ENCODE assay signal across 8 mouse cellular contexts in the genomic region with DNA sequence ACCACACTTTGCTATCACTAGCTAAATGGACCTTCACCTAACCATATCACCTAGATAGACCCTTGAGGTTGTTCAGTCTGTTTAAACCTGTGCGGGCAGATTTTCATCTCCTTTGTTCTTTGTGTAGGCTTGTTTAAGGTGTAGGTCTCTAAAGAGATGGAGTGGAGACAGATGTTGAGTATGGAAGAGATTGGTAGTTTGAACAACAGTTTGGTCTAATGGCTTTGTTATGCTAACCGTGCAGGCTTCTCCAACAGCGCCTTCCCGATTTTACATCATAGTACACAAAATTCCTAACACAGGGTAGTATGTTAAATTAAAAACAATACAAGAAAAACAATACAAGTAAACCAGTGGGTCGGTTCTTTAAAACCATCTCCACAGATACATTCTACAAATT. TPM values are rescaled to one million over a fixed set of nuclear protein-coding genes. Genes with fewer than 3 reads are reported as not detected.
DNase-seq lines count a peak whose midpoint lies in the region; ATAC-seq and TF ChIP-seq lines count a peak whose summit lies in the region.

No protein-coding gene starts in this region.

- peak overlapping the region; percentile 69 for H3K4me2 ChIP-seq in lung, embryonic 14.5 days
- H3K4me2 ChIP-seq in intestine, embryonic 15.5 days (replicated peaks), result peak overlapping the region; percentile 69
- peak overlapping the region; percentile 62 for H3K4me2 ChIP-seq in neural tube, embryonic 13.5 days

- no peaks in the 10 kb centered on the region for H3K27me3 ChIP-seq in lung, embryonic 14.5 days (ENCODE audit: insufficient read depth, low read length)
- H3K27me3 ChIP-seq in forebrain, embryonic 10.5 days (ENCODE audit: poor library complexity, severe bottlenecking), result no peaks in the 10 kb centered on the region
- H3K27me3 ChIP-seq in intestine, embryonic 15.5 days (replicated peaks), result no peaks in the 10 kb centered on the region
- no peaks in the 10 kb centered on the region for H3K27me3 ChIP-seq in neural tube, embryonic 13.5 days

- H3K4me1 ChIP-seq in lung, embryonic 14.5 days (ENCODE audit: insufficient read depth), result no peaks in the 10 kb centered on the region
- peaks cover 11% of the 10 kb centered on the region for H3K4me1 ChIP-seq in forebrain, embryonic 10.5 days
- 0 out of 2 replicates have a peak, but pooled peaks cover 7% of the 10 kb centered on the region for H3K4me1 ChIP-seq in intestine, embryonic 15.5 days (replicated peaks)
- H3K4me1 ChIP-seq in neural tube, embryonic 13.5 days (replicated peaks), result peaks cover 26% of the 10 kb centered on the region

- ATAC-seq in lung, embryonic 14.5 days (ENCODE audit: insufficient read depth), result no peak
- ATAC-seq in intestine, embryonic 15.5 days, result no peak
- ATAC-seq in neural tube, embryonic 13.5 days (ENCODE audit: low read depth), result no peak
- no peak for ATAC-seq in monocyte, adult 5-6 weeks (replicated peaks; ENCODE audit: insufficient number of reproducible peaks, low FRiP score, low TSS enrichment, poor library complexity, severe bottlenecking)
- no peak for ATAC-seq in megakaryocyte, adult 5-6 weeks (ENCODE audit: poor library complexity, severe bottlenecking)

- H3K36me3 ChIP-seq in lung, embryonic 14.5 days (ENCODE audit: insufficient read depth), result no peaks in the 10 kb centered on the region
- H3K36me3 ChIP-seq in forebrain, embryonic 10.5 days (replicated peaks), result no peaks in the 10 kb centered on the region
- H3K36me3 ChIP-seq in intestine, embryonic 15.5 days, result no peaks in the 10 kb centered on the region
- H3K36me3 ChIP-seq in neural tube, embryonic 13.5 days, result no peaks in the 10 kb centered on the region

- H3K9ac ChIP-seq in lung, embryonic 14.5 days, result no peak overlapping the region
- H3K9ac ChIP-seq in intestine, embryonic 15.5 days, result 0 out of 2 replicates have a peak overlapping the region, but pooled peaks have one; percentile 42
- peak overlapping the region; percentile 67 for H3K9ac ChIP-seq in neural tube, embryonic 13.5 days

- no peak for DNase-seq in lung, embryonic 14.5 days
- DNase-seq in lung, postnatal 25 days (ENCODE audit: low spot score), result no peak
- no peak for DNase-seq in forebrain, embryonic 10.5 days (ENCODE audit: extremely low spot score, low spot score)
- no peak for DNase-seq in cerebellum, postnatal 4 days (ENCODE audit: low spot score in 2 of 2)

- H3K9me3 ChIP-seq in lung, embryonic 14.5 days (ENCODE audit: low read depth, low read length), result no peaks in the 10 kb centered on the region
- H3K9me3 ChIP-seq in forebrain, embryonic 10.5 days, result no peaks in the 10 kb centered on the region
- no peaks in the 10 kb centered on the region for H3K9me3 ChIP-seq in intestine, embryonic 15.5 days
- H3K9me3 ChIP-seq in neural tube, embryonic 13.5 days, result no peaks in the 10 kb centered on the region

- no peak for TF ChIP-seq CTCF in lung, embryonic 14.5 days (IDR thresholded peaks at IDR 0.05; ENCODE audit: low read depth)

- WGBS in lung, embryonic 14.5 days, result 41% methylated on average over 5 of the region's 5 CpGs
- WGBS in forebrain, embryonic 10.5 days, result 35% methylated on average over 5 of the region's 5 CpGs
- 41% methylated on average over 5 of the region's 5 CpGs for WGBS in intestine, embryonic 15.5 days
- 32% methylated on average over 5 of the region's 5 CpGs for WGBS in neural tube, embryonic 13.5 days

- H3K27ac ChIP-seq in lung, embryonic 14.5 days (ENCODE audit: low read depth), result peak overlapping the region; percentile 93
- peak overlapping the region; percentile 96 for H3K27ac ChIP-seq in forebrain, embryonic 10.5 days
- H3K27ac ChIP-seq in intestine, embryonic 15.5 days, result peak overlapping the region; percentile 91; the same call in 1 of the 2 replicates
- H3K27ac ChIP-seq in neural tube, embryonic 13.5 days (replicated peaks), result peak overlapping the region; percentile 92

- no peak overlapping the region for H3K4me3 ChIP-seq in lung, embryonic 14.5 days (ENCODE audit: low read depth, low read length)
- peak overlapping the region; percentile 95 for H3K4me3 ChIP-seq in forebrain, embryonic 10.5 days
- 0 out of 2 replicates have a peak overlapping the region, but pooled peaks have one; percentile 28 for H3K4me3 ChIP-seq in intestine, embryonic 15.5 days (replicated peaks)
- H3K4me3 ChIP-seq in neural tube, embryonic 13.5 days, result peak overlapping the region; percentile 94

RNA-seq across cellular contexts. Expression of a gene that starts 0.3 kb away (rescaled TPM):
- 23.1 and 23.5 TPM in 2 replicates for polyA plus RNA-seq in lung, embryonic 14.5 days (2014; fragmentation: Nextera tagmentation; extraction: Ambion mirVana)
- 14.7 and 16.8 TPM in 2 replicates for polyA plus RNA-seq in forebrain, embryonic 10.5 days (2016; fragmentation: Nextera tagmentation; extraction: Ambion mirVana)
- 13.1 and 16.3 TPM in 2 replicates for polyA plus RNA-seq in intestine, embryonic 15.5 days (2015; fragmentation: Nextera tagmentation; extraction: Ambion mirVana)
- polyA plus RNA-seq in neural tube, embryonic 13.5 days (2015; fragmentation: Nextera tagmentation; extraction: Ambion mirVana), result 18.8 and 24.4 TPM in 2 replicates
- total RNA-seq in monocyte, adult 5-6 weeks (2017), result 24.4 to 44.6 TPM (median 27.5 TPM) in 3 replicates
- total RNA-seq in megakaryocyte, adult 5-6 weeks (2015), result 7.5 TPM in 2 replicates
- total RNA-seq in megakaryocyte, adult 5-6 weeks (2017), result 4.1 and 5.2 TPM in 2 replicates
